Mouse (Mus musculus) fat pad, adult 2 months (tissue): ENCODE results near the gene Mc3r.

ENCODE experiments used
- DNase-seq: peaks from one replicate; pipeline ENCODE4 v3.0.0-alpha.2; 2011; ENCODE audit warnings: low read depth, low spot score; ENCODE audit errors: extremely low read depth

Gene Mc3r

DNA sequence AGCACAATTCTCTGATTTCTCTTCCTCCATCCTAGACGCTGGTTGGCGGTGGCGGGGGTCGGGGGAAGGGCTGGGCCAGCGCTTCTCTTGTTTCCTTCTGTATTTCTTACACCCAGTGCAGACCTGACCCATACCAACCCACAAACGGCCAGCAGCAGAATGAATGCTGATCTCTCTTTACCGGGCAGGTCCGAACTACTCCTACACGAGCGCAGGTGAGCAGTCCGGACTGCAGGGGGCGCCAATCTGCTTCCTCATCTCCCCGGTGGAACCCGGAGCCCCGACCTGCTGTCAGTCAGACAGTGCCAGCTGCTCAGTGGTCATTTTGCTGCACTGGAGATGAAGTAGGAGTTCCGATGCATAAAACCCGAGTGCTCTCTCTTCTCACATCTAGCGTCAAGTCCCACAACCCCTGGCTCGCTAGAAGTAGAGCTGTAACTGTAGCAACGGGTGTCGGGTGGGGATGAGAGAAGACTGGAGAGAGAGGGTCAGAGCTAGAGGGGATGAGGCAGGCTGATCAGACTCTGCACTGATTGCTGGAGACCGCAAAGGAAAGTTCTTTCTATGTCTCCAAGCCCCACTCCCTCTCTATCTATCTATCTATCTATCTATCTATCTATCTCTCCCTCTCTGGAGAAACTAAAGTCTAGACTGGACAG, at the start of gene Mc3r:
Mc3r (plus strand) TSS at position 387 of the 659 bp plus-strand sequence.
- DNase-seq = no peak

DNA sequence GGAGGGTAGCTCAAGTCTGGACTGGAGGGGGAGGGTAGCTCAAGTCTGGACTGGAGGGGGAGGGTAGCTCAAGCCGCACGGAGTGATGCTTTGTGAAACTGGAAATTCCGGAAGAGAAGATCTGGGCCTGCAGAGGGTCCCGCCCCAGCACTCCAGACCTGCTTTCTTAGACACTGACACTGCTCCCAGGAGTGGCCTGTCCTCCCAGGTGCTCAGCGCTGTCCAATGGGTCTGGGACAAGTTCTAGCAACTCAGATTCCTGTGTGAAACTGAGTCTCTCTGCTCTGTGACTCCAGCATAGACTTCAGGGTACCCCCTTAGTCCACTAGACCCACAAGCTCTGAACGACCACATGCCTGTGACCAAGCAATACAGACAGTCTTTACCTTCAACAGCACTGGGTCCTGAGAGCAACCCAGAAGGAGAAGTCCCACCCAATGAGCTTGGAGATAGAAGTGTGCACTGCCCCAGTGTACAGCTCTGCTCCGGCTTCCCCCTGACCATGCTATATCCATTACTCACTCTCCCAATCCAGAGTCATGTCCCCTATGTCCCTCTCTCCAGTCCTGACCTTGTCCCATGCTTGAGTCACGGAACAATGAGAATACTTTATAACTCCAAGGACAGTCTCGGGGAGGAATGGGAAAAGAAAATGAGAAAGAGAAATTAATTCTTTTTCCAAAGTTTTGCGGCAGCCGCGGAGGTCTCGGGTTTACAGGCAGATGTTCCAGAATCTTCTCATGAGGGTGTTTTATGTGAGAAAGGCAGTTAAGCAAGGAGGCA, 46.1 kb upstream of the Mc3r start:
- no peak for DNase-seq

DNA sequence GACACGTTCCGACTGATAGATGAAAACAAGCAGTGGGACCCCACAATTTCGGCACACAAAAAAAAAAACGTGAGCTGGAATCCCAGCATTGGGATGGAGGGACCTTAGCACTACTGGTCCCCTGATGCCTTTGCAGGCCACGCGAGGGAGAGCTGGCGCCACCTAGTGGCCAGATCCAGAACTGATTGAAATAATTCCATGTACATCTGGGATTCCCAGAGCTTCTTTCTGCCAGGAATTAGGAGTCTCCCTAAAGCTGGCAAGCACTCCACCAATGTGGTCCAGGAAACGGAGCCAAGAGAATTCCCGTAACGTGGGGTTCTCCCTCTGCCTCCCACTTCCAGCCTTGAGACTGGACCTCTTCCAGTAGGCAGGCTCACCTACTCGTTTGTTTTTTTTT, 41.3 kb upstream of the Mc3r start:
- no peak for DNase-seq

- no peak for DNase-seq
Measured at GRCm38 (mm10) chr2:172213480-172213879, 34.8 kb upstream of the Mc3r start.

GRCm38 (mm10) chr2:172214336-172214735, 34.0 kb upstream of the Mc3r start:
- no peak for DNase-seq

DNA sequence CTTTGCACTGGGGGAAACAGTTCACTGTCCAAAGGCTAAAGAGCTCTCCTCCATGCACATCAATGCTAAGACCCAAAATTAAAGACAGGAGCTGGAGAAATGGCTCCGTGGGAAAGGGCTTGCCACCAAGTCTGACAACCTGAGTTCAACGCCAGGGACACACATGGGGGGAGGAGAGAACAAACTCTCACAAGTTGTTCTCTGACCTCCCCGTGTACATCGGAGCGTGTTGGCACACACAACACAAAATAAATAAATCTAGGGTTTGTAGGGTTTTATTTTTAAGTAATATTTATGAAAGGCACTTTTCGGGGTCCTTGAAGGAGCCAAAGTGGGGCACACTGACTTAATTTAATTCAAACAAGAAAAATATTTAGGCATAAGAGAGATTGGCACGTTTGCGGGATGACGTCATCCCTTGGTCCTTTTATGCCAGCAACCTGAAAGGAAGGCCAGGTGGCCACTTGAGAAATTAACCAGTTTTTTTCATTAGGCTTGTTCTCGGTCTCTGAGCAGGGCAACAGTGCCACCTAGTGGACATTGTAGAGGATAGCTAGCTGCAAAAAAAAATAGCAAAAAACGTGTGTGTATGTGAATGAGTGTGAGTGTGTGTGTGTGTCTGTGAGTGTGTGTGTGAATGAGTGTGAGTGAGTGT, 32.7 kb upstream of the Mc3r start:
- no peak for DNase-seq

DNA sequence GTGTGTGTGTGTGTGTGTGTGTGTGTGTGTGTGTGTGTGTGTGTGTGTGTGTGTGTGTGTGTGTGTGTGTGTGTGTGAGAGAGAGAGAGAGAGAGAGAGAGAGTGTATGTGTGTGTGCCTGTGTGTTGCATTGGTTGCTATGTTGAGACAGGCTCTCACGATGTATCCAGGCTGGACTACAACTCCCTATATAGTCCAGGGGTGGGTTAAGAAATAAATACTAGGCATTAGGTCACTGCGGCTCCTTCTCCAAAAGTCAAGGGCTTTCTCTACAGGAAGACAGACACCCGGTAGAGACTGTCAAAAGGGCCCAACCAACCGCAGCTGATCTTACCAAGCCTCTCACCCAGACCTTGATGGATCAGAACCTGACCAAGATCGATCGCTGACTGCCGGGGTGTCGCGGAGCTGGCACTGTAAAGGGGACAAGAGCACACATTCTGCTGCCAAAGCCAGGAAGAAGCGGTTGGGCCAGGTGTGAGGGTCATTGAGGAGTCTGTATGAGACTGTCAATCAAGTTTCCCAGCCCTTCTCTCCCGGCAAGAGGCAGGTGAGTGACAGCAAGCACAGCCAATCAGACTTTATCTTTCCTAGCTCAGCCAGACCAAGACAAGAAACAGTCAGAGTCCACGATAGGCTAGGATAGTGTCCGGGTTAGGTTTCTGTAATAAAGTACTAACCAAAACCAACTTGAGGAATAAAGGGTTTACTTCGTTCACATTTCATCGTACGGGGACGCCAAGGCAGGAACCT, 32.0 kb upstream of the Mc3r start:
- no peak for DNase-seq

DNA sequence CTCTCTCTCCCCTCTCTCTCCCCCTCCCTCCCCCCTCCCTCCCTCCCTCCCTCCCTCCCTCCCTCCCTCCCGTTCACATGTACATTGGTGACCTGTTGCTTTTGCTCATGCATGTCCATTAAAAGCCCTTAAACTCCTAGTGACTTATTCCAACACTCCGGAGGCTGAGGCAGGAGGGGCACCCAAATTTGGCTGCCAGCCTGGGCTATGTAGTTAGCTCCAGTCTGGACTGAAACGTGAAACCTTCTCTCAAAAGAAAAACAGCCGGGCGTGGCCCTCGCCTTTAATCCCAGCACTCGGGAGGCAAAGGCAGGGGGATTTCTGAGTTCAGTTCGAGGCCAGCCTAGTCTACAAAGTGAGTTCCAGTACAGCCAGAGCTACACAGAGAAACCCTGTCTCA, 30.4 kb upstream of the Mc3r start:
- no peak for DNase-seq

DNA sequence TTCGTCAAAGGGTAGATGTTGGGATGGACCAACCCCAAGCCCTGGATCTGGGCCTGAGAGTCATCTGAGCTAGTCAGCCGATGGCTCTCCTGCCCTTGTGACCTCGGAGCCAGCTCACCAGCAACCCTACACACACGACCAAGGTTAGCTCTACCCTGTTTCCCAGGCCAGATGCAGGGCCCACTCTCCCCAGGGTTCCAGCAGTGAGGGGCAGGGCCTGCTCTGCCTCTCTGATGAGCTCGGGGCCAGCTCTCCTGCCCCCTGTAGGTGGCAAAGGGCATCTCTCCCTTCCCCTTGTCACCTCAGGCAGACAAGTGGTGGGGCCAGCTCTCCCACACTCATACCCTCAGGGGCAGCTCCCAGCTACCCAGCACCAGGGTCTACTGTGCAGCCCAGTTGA, 29.1 kb upstream of the Mc3r start:
- no peak for DNase-seq

DNA sequence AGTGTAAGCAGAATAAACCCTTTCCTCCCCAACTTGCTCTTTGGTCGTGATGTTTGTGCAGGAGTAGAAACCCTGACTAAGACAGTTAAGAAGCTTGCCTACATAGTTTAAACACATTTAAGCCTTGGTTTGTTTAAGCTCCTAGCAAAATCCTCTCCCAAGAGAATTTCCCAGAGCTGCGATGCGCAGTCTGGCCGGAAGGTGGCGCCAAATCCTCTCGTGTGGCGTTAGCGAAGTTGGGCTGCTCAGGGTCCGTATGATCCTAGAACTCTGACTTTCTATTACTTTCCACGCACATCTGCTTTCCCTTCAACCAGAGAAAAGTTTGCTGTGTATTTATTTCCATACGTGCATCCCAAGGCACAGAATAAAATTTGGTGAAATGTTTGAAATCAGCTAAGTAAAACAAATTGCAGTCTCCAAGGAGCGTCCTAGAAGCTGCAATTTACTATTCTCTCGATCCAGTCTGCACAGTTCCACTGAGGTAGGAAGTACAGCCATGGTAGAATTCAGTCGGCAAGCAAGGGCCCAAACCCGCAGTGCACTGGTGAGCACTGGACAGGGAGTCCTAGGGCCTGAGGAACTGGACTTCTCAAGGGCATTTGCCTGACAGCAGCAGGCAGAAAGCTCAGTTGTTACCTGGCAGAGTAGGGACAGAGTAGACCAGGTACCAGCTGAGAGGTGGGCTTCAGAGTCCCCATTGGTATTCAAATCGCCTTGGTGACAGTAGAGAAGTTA, 26.5 kb upstream of the Mc3r start:
- DNase-seq = no peak

- no peak for DNase-seq
Measured at GRCm38 (mm10) chr2:172222394-172222785, 25.9 kb upstream of the Mc3r start.

- no peak for DNase-seq
Measured at GRCm38 (mm10) chr2:172222891-172223290, 25.4 kb upstream of the Mc3r start.

DNA sequence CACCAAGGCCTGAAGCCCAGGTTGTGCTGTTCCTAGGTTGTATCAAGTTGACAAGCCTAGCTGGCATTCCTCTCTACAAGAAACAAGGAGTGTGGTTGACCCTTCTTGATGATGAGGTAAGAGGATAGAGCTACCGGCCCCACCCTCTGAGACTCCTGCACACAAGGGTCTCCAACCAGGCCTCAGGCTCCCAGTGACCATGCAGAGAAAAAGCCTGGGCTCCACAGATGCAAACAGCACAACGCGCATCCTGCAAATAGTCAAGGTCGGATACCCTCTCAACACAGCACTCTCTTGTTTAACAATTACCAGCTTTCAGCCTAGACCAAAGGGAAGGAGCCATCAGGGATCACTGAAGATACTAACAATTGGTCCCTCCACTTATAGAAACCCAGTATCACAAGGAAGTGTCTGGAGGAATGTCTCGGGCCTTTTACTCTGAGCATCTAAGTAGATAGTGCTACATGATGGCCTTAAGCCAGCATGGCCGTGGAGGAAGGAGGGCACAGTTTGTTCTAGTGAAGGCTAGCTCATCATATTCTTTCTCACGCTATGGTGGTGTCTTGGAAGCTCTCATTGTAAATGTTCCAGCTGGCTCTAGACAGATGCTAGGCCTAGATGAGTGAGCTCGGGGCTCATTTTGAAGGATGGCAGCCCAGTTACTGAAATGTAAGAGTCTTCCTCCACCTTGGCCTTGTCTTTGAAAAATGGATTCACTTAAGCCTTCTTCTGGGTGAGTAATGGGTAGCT, 24.7 kb upstream of the Mc3r start:
- DNase-seq = no peak

- no peak for DNase-seq
Measured at GRCm38 (mm10) chr2:172226945-172227344, 21.3 kb upstream of the Mc3r start.

- no peak for DNase-seq
Measured at GRCm38 (mm10) chr2:172227808-172228207, 20.5 kb upstream of the Mc3r start.

- DNase-seq = no peak
Measured at GRCm38 (mm10) chr2:172229190-172229589, 19.1 kb upstream of the Mc3r start.

- no peak for DNase-seq
Measured at GRCm38 (mm10) chr2:172230126-172230525, 18.2 kb upstream of the Mc3r start.

DNA sequence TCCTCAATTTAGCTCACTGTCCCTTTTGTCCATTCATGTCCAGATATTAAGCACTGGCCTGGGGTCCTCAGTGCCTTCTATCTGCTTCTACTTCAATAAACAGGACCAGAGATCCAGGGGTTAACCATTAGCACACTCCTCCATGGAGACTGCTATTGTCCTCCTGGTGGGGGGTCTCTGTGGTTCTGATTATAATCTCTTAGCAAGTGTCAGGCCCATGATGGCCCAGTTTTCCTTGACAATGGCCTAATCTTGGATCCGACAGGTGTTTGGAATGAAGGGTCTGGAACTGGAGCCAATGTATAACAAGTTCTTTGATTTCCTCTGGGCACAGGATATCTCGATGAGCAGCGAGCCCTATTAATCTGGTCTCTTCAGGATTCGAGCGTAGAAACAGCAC, 10.1 kb upstream of the Mc3r start:
- no peak for DNase-seq

DNA sequence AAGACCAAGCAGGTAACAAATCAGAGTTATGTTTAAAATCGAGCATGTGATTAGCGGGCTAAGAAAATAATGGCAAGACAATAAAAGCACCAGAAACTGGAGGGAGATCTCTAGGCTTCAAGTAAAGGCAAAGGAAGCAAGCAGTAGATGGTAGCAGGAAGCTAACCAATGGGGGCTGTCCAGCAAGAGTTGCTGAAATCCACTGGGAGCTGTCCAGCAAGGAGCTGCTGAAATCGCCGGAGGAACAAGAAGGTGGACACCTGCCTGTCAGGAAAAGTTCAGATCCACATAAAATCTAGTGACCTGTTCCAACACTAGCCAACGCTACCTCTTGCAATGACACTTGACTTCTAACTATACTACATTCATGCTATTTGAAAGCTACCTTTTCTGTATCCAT, 7.3 kb upstream of the Mc3r start:
- no peak for DNase-seq

DNA sequence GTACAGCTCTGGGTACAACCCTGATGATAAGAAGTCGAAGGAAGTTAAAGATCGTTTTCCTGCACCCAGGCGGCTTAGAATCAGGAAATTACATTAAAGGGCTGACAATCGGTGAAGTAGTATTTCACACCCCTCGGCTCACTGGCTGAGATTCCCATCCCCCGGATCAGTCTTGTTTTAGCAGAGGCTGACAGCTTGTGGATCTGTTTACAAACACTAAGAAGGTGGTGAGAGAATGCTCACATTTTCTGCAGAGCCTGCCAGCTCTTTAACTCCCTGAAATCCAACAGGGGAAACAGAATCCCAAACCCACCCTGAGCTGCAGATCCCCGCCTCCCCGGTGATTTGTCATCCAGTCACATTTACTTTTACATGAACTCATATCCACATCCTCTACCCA, 2.8 kb upstream of the Mc3r start:
- no peak for DNase-seq
